Mouse (Mus musculus) liver, embryonic 12.5 days (tissue): Measurements from ENCODE around the gene Cipc. TPM values are rescaled to one million over a fixed set of nuclear protein-coding genes. Genes with fewer than 3 reads are reported as not detected.
A peak's percentile ranks its signal among the peaks of the same experiment; 100 is the strongest.

Source experiments
- ATAC-seq: fragments of 200-750 bp; cut with Nextera tagmentation; 2 replicates; pipeline ENCODE4 v1.8.0; 2017; ENCODE audit warnings: moderate number of reproducible peaks, mild to moderate bottlenecking, moderate library complexity
- H3K27ac ChIP-seq: fragments of 300-500 bp; sonication (generic); 2 replicates; pipeline ENCODE4 v1.5.1; 2016; ENCODE audit warnings: mild to moderate bottlenecking
- H3K27me3 ChIP-seq: fragments of 300-500 bp; sonication (generic); replicated peaks from 2 replicates; pipeline ENCODE4 v1.6.1; 2016; ENCODE audit warnings: mild to moderate bottlenecking, moderate library complexity
- H3K36me3 ChIP-seq: fragments of 300-500 bp; sonication (generic); 2 replicates; pipeline ENCODE4 v1.6.1; 2016; ENCODE audit warnings: mild to moderate bottlenecking, moderate library complexity
- H3K4me1 ChIP-seq: fragments of 300-500 bp; sonication (generic); 2 replicates; pipeline ENCODE4 v1.6.1; 2016
- H3K4me2 ChIP-seq: fragments of 300-500 bp; sonication (generic); 2 replicates; pipeline ENCODE4 v1.6.1; 2016; ENCODE audit warnings: mild to moderate bottlenecking, moderate library complexity
- H3K4me3 ChIP-seq: fragments of 300-500 bp; sonication (generic); 2 replicates; pipeline ENCODE4 v1.5.1; 2016; ENCODE audit warnings: mild to moderate bottlenecking, moderate library complexity
- H3K9ac ChIP-seq: fragments of 300-500 bp; sonication (generic); 2 replicates; pipeline ENCODE4 v1.6.1; 2016; ENCODE audit warnings: mild to moderate bottlenecking, moderate library complexity
- H3K9me3 ChIP-seq: fragments of 300-500 bp; sonication (generic); replicated peaks from 2 replicates; pipeline ENCODE4 v1.6.1; 2016; ENCODE audit warnings: mild to moderate bottlenecking, moderate library complexity
- WGBS: fragments of 180-500 bp; shearing (Covaris S2); methylation state at CpG from one replicate; pipeline ENCODE4 v1.1.7; 2016; ENCODE audit not compliant: insufficient replicate concordance; 5-methylcytosine and 5-hydroxymethylcytosine counted together
- polyA plus RNA-seq: library from polyadenylated mRNA; unstranded; fragments of >200 nt; fragmentation: Nextera tagmentation; extraction: Ambion mirVana; gene quantifications from 2 replicates; pipeline ENCODE4 v1.2.1, GENCODE M21; 2016

The Cipc gene
- polyA plus RNA-seq, 1 experiment from 2014 or later = 18.0 TPM

GRCm38 (mm10) chr12:86914351-86914750 lies 32.5 kb upstream of the Cipc start:
- H3K27ac ChIP-seq = peak overlapping the region; percentile 62
- ATAC-seq = peak; percentile 50; the same call in 1 of the 2 replicates

GRCm38 (mm10) chr12:86914756-86915155 lies 32.1 kb upstream of the Cipc start:
- Histone ChIP-seq H3K4me2 (peak overlapping the region; percentile 36), H3K9me3 (no peaks in the 10 kb centered on the region), H3K36me3 (no peaks in the 10 kb centered on the region), H3K27me3 (peaks cover 13% of the 10 kb centered on the region; the same call in 1 of the 2 replicates), H3K9ac (no peak overlapping the region), H3K4me3 (no peak overlapping the region), H3K4me1 (peaks cover 61% of the 10 kb centered on the region), H3K27ac (peak overlapping the region; percentile 62)
- WGBS = 23% methylated on average over 6 of the region's 6 CpGs
- ATAC-seq = peak; percentile 50; the same call in 1 of the 2 replicates

More at GRCm38 (mm10) chr12:86914351-86914750, 32.5 kb upstream of the Cipc start:
- H3K4me3 ChIP-seq = no peak overlapping the region
- H3K27me3 ChIP-seq = peaks cover 13% of the 10 kb centered on the region; the same call in 1 of the 2 replicates
- peak overlapping the region; percentile 36 for H3K4me2 ChIP-seq
- peaks cover 61% of the 10 kb centered on the region for H3K4me1 ChIP-seq
- H3K36me3 ChIP-seq = no peaks in the 10 kb centered on the region
- H3K9me3 ChIP-seq = no peaks in the 10 kb centered on the region
- 17% methylated on average over 2 of the region's 2 CpGs for WGBS
- no peak overlapping the region for H3K9ac ChIP-seq

- peaks cover 13% of the 10 kb centered on the region; the same call in 1 of the 2 replicates for H3K27me3 ChIP-seq
- WGBS = 70% methylated on average over 7 of the region's 7 CpGs
- H3K9ac ChIP-seq = no peak overlapping the region
- H3K4me1 ChIP-seq = peaks cover 61% of the 10 kb centered on the region
- no peaks in the 10 kb centered on the region for H3K9me3 ChIP-seq
- no peak overlapping the region for H3K4me2 ChIP-seq
- H3K27ac ChIP-seq = 0 out of 2 replicates have a peak overlapping the region, but pooled peaks have one; percentile 37
- ATAC-seq = no peak
- H3K4me3 ChIP-seq = no peak overlapping the region
- H3K36me3 ChIP-seq = no peaks in the 10 kb centered on the region
Observed at GRCm38 (mm10) chr12:86915617-86916016, 31.2 kb upstream of the Cipc start.

GRCm38 (mm10) chr12:86916796-86917573 lies 29.9 kb upstream of the Cipc start:
- Histone ChIP-seq H3K27ac (no peak overlapping the region), H3K4me1 (peaks cover 52% of the 10 kb centered on the region), H3K36me3 (no peaks in the 10 kb centered on the region), H3K9ac (no peak overlapping the region), H3K27me3 (peaks cover 5% of the 10 kb centered on the region; the same call in 1 of the 2 replicates), H3K4me2 (no peak overlapping the region), H3K9me3 (no peaks in the 10 kb centered on the region), H3K4me3 (no peak overlapping the region)
- ATAC-seq = no peak
- WGBS = 63% methylated on average over 7 of the region's 7 CpGs

GRCm38 (mm10) chr12:86918361-86918967 lies 28.4 kb upstream of the Cipc start:
- Histone ChIP-seq H3K27me3 (0 out of 2 replicates have a peak, but pooled peaks cover 3% of the 10 kb centered on the region), H3K4me1 (peaks cover 40% of the 10 kb centered on the region), H3K36me3 (no peaks in the 10 kb centered on the region), H3K9me3 (no peaks in the 10 kb centered on the region), H3K4me2 (peak overlapping the region; percentile 27; the same call in 1 of the 2 replicates), H3K27ac (no peak overlapping the region), H3K4me3 (no peak overlapping the region), H3K9ac (no peak overlapping the region; the same call in 1 of the 2 replicates)
- whole genome bisulfite sequencing = 28% methylated on average over 11 of the region's 11 CpGs
- ATAC-seq = peak; percentile 43; the same call in 1 of the 2 replicates

- no peak overlapping the region for H3K27ac ChIP-seq
- 72% methylated on average over 16 of the region's 17 CpGs for WGBS
Observed at GRCm38 (mm10) chr12:86918983-86919722, 27.7 kb upstream of the Cipc start.

GRCm38 (mm10) chr12:86923837-86924236 lies 23.0 kb upstream of the Cipc start:
- Histone ChIP-seq H3K9me3 (peaks cover 10% of the 10 kb centered on the region), H3K4me1 (peaks cover 5% of the 10 kb centered on the region), H3K27me3 (no peaks in the 10 kb centered on the region), H3K36me3 (no peaks in the 10 kb centered on the region), H3K27ac (no peak overlapping the region), H3K4me2 (no peak overlapping the region), H3K9ac (no peak overlapping the region), H3K4me3 (no peak overlapping the region)
- ATAC-seq = peak; percentile 62; the same call in 1 of the 2 replicates
- WGBS = 5% methylated on average over 5 of the region's 5 CpGs

More at GRCm38 (mm10) chr12:86918983-86919722, 27.7 kb upstream of the Cipc start:
- no peak for ATAC-seq
- no peaks in the 10 kb centered on the region for H3K27me3 ChIP-seq
- no peak overlapping the region for H3K4me3 ChIP-seq
- H3K9me3 ChIP-seq = no peaks in the 10 kb centered on the region
- H3K4me1 ChIP-seq = peaks cover 33% of the 10 kb centered on the region
- H3K36me3 ChIP-seq = no peaks in the 10 kb centered on the region
- no peak overlapping the region for H3K9ac ChIP-seq
- no peak overlapping the region for H3K4me2 ChIP-seq

- Histone ChIP-seq H3K9ac (no peak overlapping the region), H3K27ac (no peak overlapping the region), H3K4me3 (no peak overlapping the region), H3K36me3 (no peaks in the 10 kb centered on the region), H3K4me1 (no peaks in the 10 kb centered on the region), H3K9me3 (peaks cover 10% of the 10 kb centered on the region), H3K4me2 (no peak overlapping the region), H3K27me3 (no peaks in the 10 kb centered on the region; the same call in 1 of the 2 replicates)
- no peak for ATAC-seq
- WGBS = 61% methylated on average over 6 of the region's 6 CpGs
Observed at GRCm38 (mm10) chr12:86930934-86931729, 15.7 kb upstream of the Cipc start.

GRCm38 (mm10) chr12:86931919-86932574 lies 14.8 kb upstream of the Cipc start:
- H3K9ac ChIP-seq = no peak overlapping the region
- H3K4me2 ChIP-seq = no peak overlapping the region
- H3K9me3 ChIP-seq = peaks cover 10% of the 10 kb centered on the region
- H3K4me1 ChIP-seq = no peaks in the 10 kb centered on the region
- no peak for ATAC-seq
- WGBS = 29% methylated on average over 7 of the region's 7 CpGs
- H3K36me3 ChIP-seq = no peaks in the 10 kb centered on the region
- no peak overlapping the region for H3K27ac ChIP-seq
- H3K27me3 ChIP-seq = no peaks in the 10 kb centered on the region; the same call in 1 of the 2 replicates
- no peak overlapping the region for H3K4me3 ChIP-seq

GRCm38 (mm10) chr12:86932575-86932952 lies 14.3 kb upstream of the Cipc start:
- 49% methylated on average over 6 of the region's 6 CpGs for WGBS
- no peak overlapping the region for H3K27ac ChIP-seq
- ATAC-seq = no peak

More at GRCm38 (mm10) chr12:86932575-86932952, 14.3 kb upstream of the Cipc start:
- Histone ChIP-seq H3K9ac (no peak overlapping the region), H3K4me2 (no peak overlapping the region), H3K4me1 (no peaks in the 10 kb centered on the region), H3K27me3 (no peaks in the 10 kb centered on the region; the same call in 1 of the 2 replicates), H3K9me3 (peaks cover 10% of the 10 kb centered on the region), H3K36me3 (no peaks in the 10 kb centered on the region), H3K4me3 (no peak overlapping the region)
